8 mouse cellular contexts compared by ENCODE assay signal in the genomic region with DNA sequence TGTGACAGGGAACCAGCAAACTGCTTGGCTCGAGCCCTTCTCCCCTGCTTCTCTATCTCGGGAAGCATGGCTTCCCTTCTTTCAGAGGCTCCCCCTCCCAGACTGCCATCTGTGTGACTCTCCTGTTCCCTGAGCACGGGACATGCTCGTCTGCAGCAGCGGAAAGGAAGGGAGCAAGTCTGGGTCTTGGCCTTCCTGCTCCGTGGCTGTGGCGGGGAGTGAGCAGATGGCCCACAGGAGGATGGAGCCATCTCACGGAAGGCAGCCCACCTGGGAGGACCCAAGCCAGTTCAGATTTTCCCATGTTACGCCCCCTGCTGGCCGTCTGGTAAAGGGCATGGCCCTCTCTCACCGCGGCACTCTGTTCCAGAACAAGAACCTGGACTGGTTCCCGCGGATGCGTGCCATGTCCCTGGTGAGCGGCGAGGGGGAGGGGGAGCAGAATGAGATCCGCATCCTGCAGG. TPM values are rescaled to one million over a fixed set of nuclear protein-coding genes. Genes with fewer than 3 reads are reported as not detected.
DNase-seq lines count a peak whose midpoint lies in the region; ATAC-seq and TF ChIP-seq lines count a peak whose summit lies in the region.

No protein-coding gene starts in this region.

- peak overlapping the region; percentile 37; the same call in 1 of the 2 replicates for H3K4me2 ChIP-seq in embryonic facial prominence, embryonic 13.5 days

- H3K9me3 ChIP-seq in ES-Bruce4 (replicated peaks; ENCODE audit: control insufficient read depth, insufficient read depth, low read length, poor library complexity, severe bottlenecking): no peaks in the 10 kb centered on the region
- no peaks in the 10 kb centered on the region for H3K9me3 ChIP-seq in embryonic facial prominence, embryonic 13.5 days

- peak; percentile 83 for DNase-seq in adrenal gland, postnatal 25 days
- DNase-seq in heart, adult 9 months (ENCODE audit: low spot score in 2 of 2): peak; percentile 40 to 54
- peak; percentile 65 to 85 for DNase-seq in kidney, postnatal 36 days
- DNase-seq in lung, postnatal 14 days: peak; percentile 77
- DNase-seq in retina, postnatal 7 days (ENCODE audit: low read depth, low spot score): peak; percentile 49

- H3K27me3 ChIP-seq in ES-Bruce4 (ENCODE audit: control insufficient read depth, insufficient read depth, low read length, poor library complexity, severe bottlenecking): no peaks in the 10 kb centered on the region
- H3K27me3 ChIP-seq in embryonic facial prominence, embryonic 13.5 days: no peaks in the 10 kb centered on the region

- peak; percentile 85 for TF ChIP-seq CTCF in ES-Bruce4 (IDR thresholded peaks at IDR 0.05; ENCODE audit: low read depth, low read length)

- no peak overlapping the region for H3K27ac ChIP-seq in ES-Bruce4 (ENCODE audit: insufficient read depth, low read length)
- H3K27ac ChIP-seq in embryonic facial prominence, embryonic 13.5 days: no peak overlapping the region

- no peak for ATAC-seq in embryonic facial prominence, embryonic 13.5 days (ENCODE audit: insufficient number of reproducible peaks, insufficient read depth, low FRiP score, low TSS enrichment, low read depth)
- ATAC-seq in inflammation-experienced regulatory T-cells, adult 6 months: no peak

- TF ChIP-seq EP300 in ES-Bruce4 (IDR thresholded peaks at IDR 0.05; ENCODE audit: insufficient read depth, low read depth, low read length): no peak

- 7% methylated on average over 18 of the region's 18 CpGs for whole genome bisulfite sequencing in embryonic facial prominence, embryonic 13.5 days

- no peak overlapping the region for H3K9ac ChIP-seq in ES-Bruce4 (ENCODE audit: low read depth, poor library complexity, severe bottlenecking)
- H3K9ac ChIP-seq in embryonic facial prominence, embryonic 13.5 days: peak overlapping the region; percentile 40; the same call in 1 of the 2 replicates

- H3K36me3 ChIP-seq in ES-Bruce4 (ENCODE audit: control insufficient read depth, insufficient read depth, low read length, poor library complexity, severe bottlenecking): peaks cover 8% of the 10 kb centered on the region; the same call in 1 of the 2 replicates
- peaks cover 81% of the 10 kb centered on the region for H3K36me3 ChIP-seq in embryonic facial prominence, embryonic 13.5 days

- no peak for TF ChIP-seq POLR2A in ES-Bruce4 (IDR thresholded peaks at IDR 0.05; ENCODE audit: insufficient read depth, low read length)

- peak overlapping the region; percentile 14; the same call in 1 of the 2 replicates for H3K4me3 ChIP-seq in ES-Bruce4 (ENCODE audit: low read depth, low read length)
- H3K4me3 ChIP-seq in embryonic facial prominence, embryonic 13.5 days: no peak overlapping the region

- H3K4me1 ChIP-seq in ES-Bruce4 (ENCODE audit: control insufficient read depth, insufficient read depth, low read length): no peaks in the 10 kb centered on the region
- H3K4me1 ChIP-seq in embryonic facial prominence, embryonic 13.5 days: peaks cover 18% of the 10 kb centered on the region

RNA-seq across cellular contexts. Expression of gene Uqcc2, which starts 13.1 kb away (rescaled TPM):
- polyA plus RNA-seq in ES-Bruce4 (2011; ENCODE audit: insufficient read depth, insufficient read length, low read depth, missing spikeins): 138 and 155 TPM in 2 replicates
- 212 and 245 TPM in 2 replicates for total RNA-seq in adrenal gland, postnatal 25 days (2021)
- 328 and 350 TPM in 2 replicates for polyA plus RNA-seq in embryonic facial prominence, embryonic 13.5 days (2015; fragmentation: Nextera tagmentation; extraction: Ambion mirVana)
- polyA plus RNA-seq in inflammation-experienced regulatory T-cells, adult 6 months (2017; shearing (Covaris generic)): 100 to 1,000 TPM; 123 to 139 (median 128) TPM

RNA-seq across cellular contexts. Expression of gene Ip6k3, which starts 47.0 kb away (rescaled TPM):
- polyA plus RNA-seq in ES-Bruce4 (2011; ENCODE audit: insufficient read depth, insufficient read length, low read depth, missing spikeins): not detected in 2 replicates
- total RNA-seq in adrenal gland, postnatal 25 days (2021): 0.52 and 1.6 TPM in 2 replicates
- 0.40 and 0.42 TPM in 2 replicates for polyA plus RNA-seq in embryonic facial prominence, embryonic 13.5 days (2015; fragmentation: Nextera tagmentation; extraction: Ambion mirVana)
- not detected for polyA plus RNA-seq in inflammation-experienced regulatory T-cells, adult 6 months (2017; shearing (Covaris generic))
